Mouse (Mus musculus) liver, embryonic 11.5 days (tissue): ENCODE data around the gene Srsf2. TPM values are rescaled to one million over a fixed set of nuclear protein-coding genes. Genes with fewer than 3 reads are reported as not detected.

Experiments used
- ATAC-seq: fragments of 200-750 bp; cut with Nextera tagmentation; replicated peaks from 2 replicates; pipeline ENCODE4 v1.8.0; 2017; ENCODE audit warnings: moderate number of reproducible peaks, mild to moderate bottlenecking, moderate TSS enrichment, moderate library complexity; ENCODE audit not compliant: low FRiP score
- DNase-seq: peaks from one replicate; pipeline ENCODE4 v3.0.0-alpha.2; 2017; ENCODE audit warnings: low spot score
- H3K27ac ChIP-seq: fragments of 300-500 bp; sonication (generic); 2 replicates; pipeline ENCODE4 v1.5.1; 2014; ENCODE audit warnings: mild to moderate bottlenecking, low read depth, low read length, control low read depth
- H3K27me3 ChIP-seq: fragments of 300-500 bp; sonication (generic); replicated peaks from 2 replicates; pipeline ENCODE4 v1.6.1; 2014; ENCODE audit warnings: low read length, mixed read lengths; ENCODE audit not compliant: control insufficient read depth, insufficient read depth
- H3K36me3 ChIP-seq: fragments of 300-500 bp; sonication (generic); 2 replicates; pipeline ENCODE4 v1.6.1; 2014; ENCODE audit warnings: mild to moderate bottlenecking, low read length, moderate library complexity, mixed read lengths; ENCODE audit not compliant: control insufficient read depth, insufficient read depth
- H3K4me1 ChIP-seq: fragments of 300-500 bp; sonication (generic); replicated peaks from 2 replicates; pipeline ENCODE4 v1.6.1; 2014; ENCODE audit warnings: low read length, mixed read lengths; ENCODE audit not compliant: control insufficient read depth, insufficient read depth
- H3K4me2 ChIP-seq: fragments of 300-500 bp; sonication (generic); 2 replicates; pipeline ENCODE4 v1.6.1; 2014; ENCODE audit warnings: mild to moderate bottlenecking, control low read depth, moderate library complexity
- H3K4me3 ChIP-seq: fragments of 300-500 bp; sonication (generic); 2 replicates; pipeline ENCODE4 v1.5.1; 2014; ENCODE audit warnings: low read depth, low read length, control low read depth
- H3K9ac ChIP-seq: fragments of 300-500 bp; sonication (generic); 2 replicates; pipeline ENCODE4 v1.6.1; 2014; ENCODE audit warnings: low read depth, low read length, control low read depth
- H3K9me3 ChIP-seq: fragments of 300-500 bp; sonication (generic); 2 replicates; pipeline ENCODE4 v1.6.1; 2016; ENCODE audit warnings: low read length, inconsistent platforms, mixed read lengths; ENCODE audit not compliant: control insufficient read depth
- WGBS: fragments of 180-500 bp; shearing (Covaris S2); extraction: QIAGEN DNeasy Blood & Tissue Kit; methylation state at CpG from one replicate; pipeline ENCODE4 v1.1.7; 2014; 5-methylcytosine and 5-hydroxymethylcytosine counted together
- polyA plus RNA-seq: library from polyadenylated mRNA; unstranded; fragments of >200 nt; fragmentation: Nextera tagmentation; extraction: Ambion mirVana; gene quantifications from 2 replicates; pipeline ENCODE4 v1.2.1, GENCODE M21; 2014

The Srsf2 gene
- polyA plus RNA-seq, 1 experiment from 2014 or later: 931 TPM

DNA sequence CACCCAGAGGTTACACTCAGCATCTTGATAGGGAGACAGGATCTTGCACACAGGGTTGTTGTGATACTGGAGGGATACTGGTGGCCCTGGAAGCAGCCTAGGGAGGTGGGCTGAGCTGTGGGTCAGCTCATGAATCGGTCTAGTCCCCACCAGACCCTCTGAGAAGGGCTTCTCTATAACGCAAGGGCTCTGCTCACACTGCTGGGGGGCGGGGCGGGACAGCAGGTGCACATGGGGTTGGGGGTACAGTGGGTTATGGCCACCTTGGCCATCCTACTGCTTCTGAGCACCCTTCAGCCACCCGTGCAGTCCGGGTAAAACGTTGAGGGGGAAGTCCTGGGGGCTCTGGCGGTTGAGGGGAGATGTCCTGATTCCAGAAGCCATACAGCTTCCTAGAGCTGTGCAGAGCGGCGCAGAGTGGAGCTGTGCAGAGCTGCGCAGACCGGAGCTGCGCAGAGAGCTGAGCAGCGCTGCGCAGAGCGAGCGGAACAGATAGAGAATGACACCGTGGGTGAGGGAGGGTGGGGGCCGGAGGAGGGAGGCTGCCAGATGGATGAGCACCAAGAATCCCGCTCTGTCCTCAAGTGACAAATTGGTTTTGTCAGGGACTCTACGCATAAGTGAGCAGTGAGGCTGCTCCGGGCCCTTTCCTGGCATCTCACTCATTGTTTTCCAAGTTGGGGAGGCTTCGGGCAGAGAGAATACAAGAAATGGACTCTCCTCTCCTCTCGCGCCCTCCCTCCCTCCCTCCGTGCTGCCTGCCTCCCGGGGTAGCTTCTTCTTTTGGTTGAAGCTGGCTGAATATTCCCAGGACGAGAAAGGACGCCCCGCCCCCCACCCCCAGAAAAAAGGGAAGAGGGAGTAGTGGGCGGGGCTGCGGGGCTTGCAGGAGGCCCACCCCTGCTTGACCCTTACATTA lies 41.7 kb downstream of the Srsf2 start:
- Histone ChIP-seq H3K9me3 (no peaks in the 10 kb centered on the region), H3K27ac (peak overlapping the region; percentile 32; the same call in 1 of the 2 replicates), H3K36me3 (no peaks in the 10 kb centered on the region), H3K4me1 (peaks cover 41% of the 10 kb centered on the region), H3K27me3 (no peaks in the 10 kb centered on the region; the same call in 1 of the 2 replicates), H3K9ac (no peak overlapping the region), H3K4me3 (peak overlapping the region; percentile 38), H3K4me2 (peak overlapping the region; percentile 71)
- ATAC-seq (peak; percentile 58), DNase-seq (peak; percentile 60)
- WGBS: 20% methylated on average over 31 of the region's 32 CpGs

DNA sequence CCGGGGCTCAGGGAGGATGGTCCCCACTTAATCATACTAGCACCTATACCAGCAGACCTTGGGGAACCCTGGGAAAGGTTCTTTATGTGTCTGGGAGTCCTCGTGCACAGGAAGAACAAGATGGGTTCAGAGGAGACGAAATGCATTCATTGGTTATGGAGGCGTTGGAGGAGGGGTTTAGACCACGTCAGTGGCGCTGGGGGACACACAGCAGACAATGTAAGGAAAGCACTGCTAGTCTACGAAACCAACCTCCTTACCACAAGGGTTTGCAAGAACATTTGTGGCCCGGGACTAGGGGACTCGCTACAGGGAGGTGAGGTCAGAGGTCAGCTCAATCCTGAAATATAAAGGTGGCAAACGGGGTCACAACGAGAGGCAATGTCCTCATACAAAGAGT lies 42.4 kb downstream of the Srsf2 start:
- no peak overlapping the region for H3K4me2 ChIP-seq
- no peaks in the 10 kb centered on the region for H3K9me3 ChIP-seq
- no peak overlapping the region for H3K9ac ChIP-seq
- H3K27me3 ChIP-seq: no peaks in the 10 kb centered on the region; the same call in 1 of the 2 replicates
- H3K27ac ChIP-seq: no peak overlapping the region
- WGBS: 76% methylated on average over 11 of the region's 11 CpGs
- ATAC-seq: no peak
- peaks cover 41% of the 10 kb centered on the region for H3K4me1 ChIP-seq
- no peak overlapping the region for H3K4me3 ChIP-seq
- no peaks in the 10 kb centered on the region for H3K36me3 ChIP-seq
- DNase-seq: no peak

DNA sequence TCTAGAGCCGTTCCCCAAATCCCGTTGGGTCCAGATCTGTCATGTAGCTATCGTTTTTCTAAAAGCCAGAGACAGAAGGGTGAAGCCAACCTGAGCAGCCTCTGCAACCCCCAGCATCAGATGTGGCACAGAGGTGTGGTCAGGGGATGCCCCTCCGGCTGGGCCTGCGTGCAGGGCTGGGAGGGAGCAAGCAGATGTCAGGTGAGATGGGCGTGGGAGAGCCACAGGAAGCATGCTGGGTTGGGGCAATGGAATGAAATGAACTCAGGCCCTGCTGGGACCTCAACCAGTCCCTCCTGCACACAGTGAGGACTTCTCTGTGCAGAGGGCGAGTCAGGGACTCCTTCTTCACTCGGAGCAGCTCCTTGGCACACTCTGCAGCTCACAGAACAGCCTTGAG lies 43.4 kb downstream of the Srsf2 start:
- Histone ChIP-seq H3K9me3 (no peaks in the 10 kb centered on the region), H3K4me3 (no peak overlapping the region), H3K27me3 (no peaks in the 10 kb centered on the region; the same call in 1 of the 2 replicates), H3K36me3 (no peaks in the 10 kb centered on the region), H3K4me2 (no peak overlapping the region), H3K4me1 (peaks cover 32% of the 10 kb centered on the region), H3K9ac (no peak overlapping the region), H3K27ac (no peak overlapping the region)
- DNase-seq (no peak), ATAC-seq (no peak)
- 79% methylated on average over 8 of the region's 8 CpGs for WGBS

DNA sequence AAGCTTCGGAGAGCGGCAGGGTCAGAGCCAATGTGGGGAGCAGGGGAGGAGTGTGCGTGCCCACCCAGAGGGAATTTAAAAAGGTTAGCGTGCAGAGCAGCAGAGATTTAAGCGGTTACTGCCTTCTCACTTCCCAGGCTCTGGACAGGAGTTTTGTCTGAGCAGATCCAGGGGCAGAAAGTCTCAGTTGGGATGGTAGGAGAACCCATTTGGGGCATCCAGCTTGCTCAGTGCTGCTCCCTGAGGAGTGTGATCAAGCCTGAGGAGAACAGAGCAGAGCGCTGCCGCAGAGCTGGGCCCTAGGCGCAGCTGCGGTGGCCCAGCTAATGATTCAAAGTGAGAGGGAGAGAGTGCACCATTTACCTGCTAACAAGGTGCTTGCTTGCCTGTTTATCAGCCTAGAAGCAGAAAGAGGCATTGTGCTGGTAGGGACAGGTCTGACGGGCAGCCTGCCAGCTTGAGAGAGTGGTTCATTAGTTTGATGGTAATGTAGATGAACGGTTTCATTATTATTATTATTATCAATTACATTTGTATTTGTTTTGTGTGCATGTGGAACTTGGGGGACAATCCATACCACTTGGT lies 44.0 kb downstream of the Srsf2 start:
- no peak overlapping the region for H3K27ac ChIP-seq
- 77% methylated on average over 11 of the region's 11 CpGs for WGBS
- H3K9me3 ChIP-seq: no peaks in the 10 kb centered on the region
- no peak overlapping the region for H3K4me3 ChIP-seq
- no peaks in the 10 kb centered on the region; the same call in 1 of the 2 replicates for H3K27me3 ChIP-seq
- H3K4me1 ChIP-seq: peaks cover 25% of the 10 kb centered on the region
- no peak overlapping the region for H3K4me2 ChIP-seq
- H3K9ac ChIP-seq: no peak overlapping the region
- ATAC-seq (no peak), DNase-seq (no peak)
- H3K36me3 ChIP-seq: no peaks in the 10 kb centered on the region

DNA sequence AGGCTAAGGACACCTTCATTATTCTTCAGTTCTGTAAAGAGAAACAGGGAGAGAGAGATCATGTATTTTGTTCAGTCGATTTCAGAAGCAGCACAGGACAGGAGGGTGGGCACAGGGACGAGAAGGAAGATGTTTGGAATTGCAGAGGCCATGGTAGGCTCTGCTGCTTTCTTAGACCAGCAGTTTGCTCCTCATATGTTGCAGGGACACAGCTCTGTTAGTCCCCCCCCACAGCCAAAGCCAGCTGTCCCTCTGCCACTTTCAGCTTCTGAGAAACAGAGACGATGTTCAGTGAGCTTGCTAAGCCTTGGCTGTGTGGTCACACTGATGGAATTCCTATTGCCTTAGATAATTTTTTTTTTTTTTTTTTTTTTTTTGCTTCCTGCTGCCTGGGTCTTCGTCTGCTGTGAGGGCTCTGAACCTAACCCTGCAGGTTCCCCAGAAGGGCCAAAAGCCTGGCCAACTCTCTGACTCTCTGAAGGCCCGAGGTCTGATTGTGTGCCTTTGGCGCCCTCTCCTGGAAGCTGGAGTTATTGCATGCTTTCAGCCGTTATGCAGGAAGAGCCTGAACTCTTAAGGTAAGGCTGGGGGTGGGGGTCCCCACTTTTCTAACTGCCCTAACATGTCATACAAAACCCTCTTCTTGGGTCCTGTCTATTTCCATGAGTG lies 44.8 kb downstream of the Srsf2 start:
- Histone ChIP-seq H3K4me2 (no peak overlapping the region), H3K9me3 (no peaks in the 10 kb centered on the region), H3K4me1 (peaks cover 19% of the 10 kb centered on the region), H3K9ac (no peak overlapping the region), H3K27me3 (no peaks in the 10 kb centered on the region; the same call in 1 of the 2 replicates), H3K4me3 (no peak overlapping the region), H3K27ac (no peak overlapping the region), H3K36me3 (no peaks in the 10 kb centered on the region)
- DNase-seq: peak; percentile 77
- 30% methylated on average over 7 of the region's 7 CpGs for WGBS
- ATAC-seq: no peak

DNA sequence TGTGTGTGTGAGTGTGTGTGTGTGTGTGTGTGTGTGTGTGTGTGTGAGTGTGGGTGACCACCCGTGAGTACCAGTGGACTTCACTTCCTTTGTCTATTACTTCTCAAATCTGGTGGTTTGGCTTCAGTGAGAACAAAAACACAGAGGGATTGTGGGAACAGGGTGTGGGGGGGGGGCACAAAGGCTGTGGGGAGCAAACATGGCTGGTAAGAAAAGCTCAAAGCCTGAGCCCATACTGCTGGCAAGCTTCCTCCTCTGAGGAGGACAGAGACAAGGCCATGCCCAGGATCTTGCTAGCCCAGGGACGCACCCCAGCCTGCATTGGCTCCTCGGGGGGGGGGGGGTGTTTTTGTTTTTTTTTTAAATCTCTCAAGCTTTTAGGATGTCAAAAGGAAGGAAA lies 45.4 kb downstream of the Srsf2 start:
- no peak overlapping the region for H3K4me2 ChIP-seq
- H3K4me3 ChIP-seq: no peak overlapping the region
- DNase-seq (no peak), ATAC-seq (no peak)
- no peaks in the 10 kb centered on the region; the same call in 1 of the 2 replicates for H3K27me3 ChIP-seq
- H3K9ac ChIP-seq: no peak overlapping the region
- peaks cover 14% of the 10 kb centered on the region for H3K4me1 ChIP-seq
- WGBS: 81% methylated on average over 3 of the region's 3 CpGs
- H3K9me3 ChIP-seq: no peaks in the 10 kb centered on the region
- no peaks in the 10 kb centered on the region for H3K36me3 ChIP-seq
- H3K27ac ChIP-seq: no peak overlapping the region

DNA sequence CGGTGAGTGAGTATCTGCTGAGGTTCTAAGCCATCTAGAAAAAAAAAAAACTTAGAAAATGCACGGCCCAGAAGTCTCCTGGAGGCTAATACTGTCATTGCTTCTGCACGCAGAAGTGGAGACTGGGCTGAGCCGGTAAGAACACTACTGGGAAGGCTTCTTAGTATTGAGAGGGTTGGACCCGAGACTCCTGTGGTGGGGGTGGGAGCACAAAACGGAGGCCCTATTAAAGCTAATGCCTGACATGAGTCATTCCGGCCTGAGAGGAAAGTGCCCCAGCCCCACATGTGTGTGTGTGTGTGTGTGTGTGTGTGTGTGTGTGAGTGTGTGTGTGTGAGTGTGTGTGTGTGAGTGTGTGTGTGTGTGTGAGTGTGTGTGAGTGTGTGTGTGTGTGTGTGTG lies 45.8 kb downstream of the Srsf2 start:
- no peaks in the 10 kb centered on the region for H3K36me3 ChIP-seq
- no peak overlapping the region for H3K27ac ChIP-seq
- ATAC-seq (no peak), DNase-seq (no peak)
- no peak overlapping the region for H3K9ac ChIP-seq
- H3K9me3 ChIP-seq: no peaks in the 10 kb centered on the region
- no peak overlapping the region for H3K4me2 ChIP-seq
- H3K4me1 ChIP-seq: peaks cover 10% of the 10 kb centered on the region
- H3K27me3 ChIP-seq: no peaks in the 10 kb centered on the region; the same call in 1 of the 2 replicates
- 76% methylated on average over 7 of the region's 7 CpGs for WGBS
- no peak overlapping the region for H3K4me3 ChIP-seq

DNA sequence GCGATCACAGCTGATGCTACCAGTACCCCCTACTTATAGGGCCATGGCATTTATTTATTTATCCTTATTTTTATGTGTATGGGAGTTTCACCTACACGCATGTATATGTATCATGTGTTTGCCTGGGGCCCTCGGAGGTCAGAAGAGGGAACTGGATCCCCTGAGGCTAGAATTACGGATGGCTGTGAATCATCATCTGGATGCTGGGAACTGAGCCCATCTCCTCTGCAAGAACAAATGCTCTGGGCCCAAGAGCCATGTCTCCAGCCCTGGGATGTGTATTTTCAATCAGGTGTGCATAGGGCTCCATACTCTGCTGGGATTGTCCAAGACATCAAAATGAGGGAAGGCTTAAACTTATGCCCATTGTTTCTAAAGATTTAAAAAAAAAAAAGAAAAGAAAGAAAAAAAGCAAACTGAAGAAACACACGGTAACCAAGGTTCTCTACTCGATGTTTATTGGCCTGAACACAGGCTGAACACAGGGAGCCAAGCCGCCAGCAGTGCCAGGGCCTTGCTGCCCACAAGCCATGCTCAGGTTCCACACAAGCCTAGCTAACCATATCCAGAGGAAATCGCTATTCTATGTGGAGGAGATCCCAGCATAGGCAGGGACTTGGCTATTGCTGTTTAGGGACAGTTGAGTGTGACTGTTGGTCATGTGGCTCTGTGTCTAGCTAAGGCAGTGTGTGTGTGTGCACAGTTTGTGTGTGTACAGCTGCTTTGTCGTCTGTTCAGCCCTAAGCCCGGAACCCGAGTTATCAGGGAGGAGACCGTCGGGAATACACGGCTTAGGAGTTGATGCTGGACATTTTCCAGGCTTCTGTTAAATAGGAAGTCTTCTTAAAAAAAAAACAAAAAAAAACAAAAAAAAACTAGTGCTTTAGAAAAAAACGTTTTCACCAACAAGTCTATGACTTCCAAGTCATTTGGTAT lies 46.5 kb downstream of the Srsf2 start:
- Histone ChIP-seq H3K9ac (no peak overlapping the region), H3K36me3 (no peaks in the 10 kb centered on the region), H3K9me3 (no peaks in the 10 kb centered on the region), H3K4me2 (no peak overlapping the region), H3K27me3 (no peaks in the 10 kb centered on the region; the same call in 1 of the 2 replicates), H3K4me1 (peaks cover 7% of the 10 kb centered on the region), H3K4me3 (no peak overlapping the region), H3K27ac (no peak overlapping the region)
- WGBS: 78% methylated on average over 15 of the region's 15 CpGs
- DNase-seq (no peak), ATAC-seq (no peak)
